Mouse (Mus musculus): ENCODE measurements at regions not wholly inside any gene's neighbourhood (a gene's known extent, or its start where the extent isn't known, plus 50 kb on each side); places are given as distances from the start of the nearest gene placed in this dataset.
"Not testable (repeated sequence)": the region's sequence is repeated elsewhere in the genome, so short reads cannot be mapped to it uniquely, and the experiment has no call there.

GRCm38 (mm10) chr6:31898609-31899008, 151.4 kb upstream of the 1700012A03Rik start:
- no peak for DNase-seq (ENCODE audit: low read depth)

- DNase-seq (ENCODE audit: low read depth): no peak
Observed at GRCm38 (mm10) chr6:31897001-31897400, 153.0 kb upstream of the 1700012A03Rik start.

GRCm38 (mm10) chr6:31895835-31896234, 154.2 kb upstream of the 1700012A03Rik start:
- peak; percentile 16 for DNase-seq (ENCODE audit: low read depth)

DNA sequence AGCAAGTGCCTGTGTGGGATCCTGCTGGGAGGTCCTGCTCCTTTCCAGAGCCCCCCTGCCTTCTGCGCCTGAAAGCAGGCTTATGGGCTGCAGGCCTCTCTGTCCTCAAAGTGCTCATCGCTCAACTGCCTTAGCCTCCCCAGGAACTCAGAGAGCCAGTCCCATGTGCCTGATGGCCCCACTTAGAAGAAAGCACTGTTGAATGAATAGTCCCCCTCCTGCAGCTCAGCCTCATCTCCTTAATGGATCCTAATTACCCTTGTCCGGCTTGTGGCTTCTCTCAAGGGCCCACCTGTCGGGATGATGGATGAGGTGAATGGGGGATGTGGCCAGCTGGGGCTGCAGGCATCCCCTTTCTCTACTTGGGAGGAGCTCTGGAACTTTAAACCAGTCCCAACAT, 163.1 kb upstream of the 1700012A03Rik start:
- DNase-seq (ENCODE audit: low read depth): no peak

GRCm38 (mm10) chr6:31885196-31885595, 164.8 kb upstream of the 1700012A03Rik start:
- not testable (repeated sequence) for DNase-seq (ENCODE audit: low read depth)

- peak; percentile 64 for DNase-seq (ENCODE audit: low read depth)
Observed at GRCm38 (mm10) chr6:31883726-31884125, 166.3 kb upstream of the 1700012A03Rik start.

DNA sequence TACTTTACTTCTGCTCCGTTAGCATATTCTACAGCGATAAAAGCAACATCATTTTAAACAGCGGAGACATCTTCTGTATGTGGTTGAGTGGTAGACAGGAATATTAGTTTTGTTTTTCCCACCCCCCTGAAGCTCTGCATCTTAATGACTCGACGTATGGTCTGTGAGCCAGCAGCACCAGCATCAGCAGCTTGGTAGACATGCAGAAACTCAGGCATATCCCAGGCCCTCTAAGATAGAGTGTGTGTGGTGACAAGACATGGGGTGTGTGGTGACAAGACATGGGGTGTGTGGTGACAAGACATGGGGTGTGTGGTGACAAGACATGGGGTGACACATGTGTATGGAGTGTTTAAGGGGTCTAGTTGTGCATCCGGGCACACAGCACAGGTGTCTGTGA, 175.4 kb upstream of the 1700012A03Rik start:
- DNase-seq (ENCODE audit: low read depth): no peak

GRCm38 (mm10) chr6:31873911-31874310, 176.1 kb upstream of the 1700012A03Rik start:
- DNase-seq (ENCODE audit: low read depth): no peak

GRCm38 (mm10) chr6:31871766-31872165, 178.3 kb upstream of the 1700012A03Rik start:
- no peak for DNase-seq (ENCODE audit: low read depth)

- no peak for DNase-seq (ENCODE audit: low read depth)
Observed at GRCm38 (mm10) chr6:31861996-31862395, 188.1 kb upstream of the 1700012A03Rik start.

DNA sequence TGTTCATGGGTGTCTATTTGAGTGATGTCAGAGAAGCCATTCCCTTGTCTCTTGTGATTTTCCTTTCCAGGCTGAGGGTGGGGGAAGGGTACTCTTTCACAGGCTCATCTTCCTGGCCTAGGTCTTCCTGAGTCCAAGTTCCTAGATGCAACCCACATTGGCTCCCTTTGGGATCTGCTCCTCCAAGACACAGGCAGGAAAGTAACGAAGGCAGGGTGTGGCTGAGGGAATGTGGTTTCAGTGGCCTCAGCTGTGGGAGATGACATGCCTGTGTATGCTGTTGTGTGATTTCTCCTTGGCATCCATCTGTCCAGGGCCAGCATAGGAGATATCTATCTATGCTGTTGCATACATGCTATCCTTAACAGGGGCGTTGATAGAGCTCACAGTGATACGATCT, 190.4 kb upstream of the 1700012A03Rik start:
- DNase-seq (ENCODE audit: low read depth): no peak

DNA sequence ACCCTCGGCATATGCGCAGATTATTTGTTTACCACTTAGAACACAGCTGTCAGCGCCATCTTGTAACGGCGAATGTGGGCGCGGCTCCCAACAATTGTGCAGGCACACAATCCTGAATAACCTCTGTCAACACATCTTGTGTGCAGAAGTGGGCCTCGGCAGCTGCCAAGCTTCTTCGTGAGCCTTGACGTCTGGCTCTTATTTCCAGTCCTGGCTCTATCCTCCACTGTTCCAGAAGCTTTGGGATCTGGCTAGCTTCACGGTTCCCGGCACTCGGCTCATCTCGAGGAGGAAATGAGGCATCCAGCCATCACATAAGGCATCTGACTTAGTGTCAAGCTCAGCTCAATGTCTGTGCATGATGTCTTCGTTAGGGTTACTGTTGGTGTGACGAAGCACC, 195.8 kb upstream of the 1700012A03Rik start:
- DNase-seq (ENCODE audit: low read depth): no peak

DNA sequence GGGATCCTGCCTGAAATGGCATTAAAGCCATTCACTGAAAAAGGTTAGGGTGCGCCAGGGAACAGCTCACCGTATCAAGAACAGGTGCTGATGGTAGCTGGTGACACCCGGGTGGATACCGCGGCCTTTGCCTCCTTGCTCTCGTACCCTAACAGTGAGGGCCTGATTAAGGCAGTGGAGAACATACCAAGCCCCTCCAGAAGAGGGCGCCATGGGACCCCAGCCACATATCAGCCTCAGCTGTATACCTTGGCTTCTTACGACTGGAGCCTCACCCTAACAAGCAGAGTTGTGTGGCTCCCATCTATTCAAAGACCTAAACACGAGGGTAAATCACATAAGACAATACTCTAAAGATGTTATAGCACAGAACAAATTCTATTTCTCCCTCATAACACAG, 203.7 kb upstream of the 1700012A03Rik start:
- DNase-seq (ENCODE audit: low read depth): no peak

- DNase-seq (ENCODE audit: low read depth): no peak
Observed at GRCm38 (mm10) chr6:31845671-31846070, 204.4 kb upstream of the 1700012A03Rik start.

DNA sequence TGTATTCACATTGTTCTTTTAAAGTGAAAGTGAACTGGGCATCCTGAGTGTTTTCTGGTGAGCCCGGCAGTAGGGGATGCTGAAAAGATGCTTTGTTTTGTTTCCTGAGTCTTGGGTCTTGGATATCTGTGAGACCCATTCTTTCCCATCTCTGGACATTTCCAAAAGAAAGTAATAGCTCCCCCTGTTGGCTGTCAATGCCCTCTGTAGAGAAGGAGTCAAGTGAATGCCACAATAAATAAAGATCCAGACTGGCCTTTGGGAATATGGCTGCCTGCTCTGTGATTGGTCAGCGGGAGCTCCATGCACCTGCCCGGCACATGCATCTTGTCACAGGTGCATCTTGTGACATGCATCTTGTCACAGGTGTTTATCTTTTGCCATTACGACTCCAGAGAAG, 209.4 kb upstream of the 1700012A03Rik start:
- DNase-seq (ENCODE audit: low read depth): no peak

DNA sequence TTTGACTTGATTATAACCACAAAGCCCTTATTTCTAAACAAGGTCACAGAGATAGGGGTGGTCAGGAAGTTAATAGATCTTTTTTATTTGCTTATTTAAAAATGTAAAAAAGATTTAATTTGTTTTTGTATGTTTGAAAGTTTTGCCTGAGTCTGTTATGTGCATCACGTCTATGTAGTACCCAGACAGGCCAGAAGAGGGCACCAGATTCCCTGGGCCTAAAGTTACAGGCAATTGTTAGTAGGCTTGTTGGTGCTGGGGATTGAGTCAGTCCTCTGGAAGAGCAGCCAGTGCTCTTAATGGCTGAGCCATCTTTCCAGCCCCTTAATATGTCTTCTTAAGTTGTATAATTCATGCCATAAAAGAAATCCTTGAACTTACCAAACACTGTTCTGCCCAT, 211.5 kb upstream of the 1700012A03Rik start:
- DNase-seq (ENCODE audit: low read depth): peak; percentile 22

- no peak for DNase-seq (ENCODE audit: low read depth)
Observed at GRCm38 (mm10) chr6:31835795-31836194, 214.3 kb upstream of the 1700012A03Rik start.

GRCm38 (mm10) chr6:31834503-31834902, 215.5 kb upstream of the 1700012A03Rik start:
- no peak for DNase-seq (ENCODE audit: low read depth)

- no peak for DNase-seq (ENCODE audit: low read depth)
Observed at GRCm38 (mm10) chr6:31830610-31831009, 219.4 kb upstream of the 1700012A03Rik start.

GRCm38 (mm10) chr6:31823616-31824015, 226.4 kb upstream of the 1700012A03Rik start:
- no peak for DNase-seq (ENCODE audit: low read depth)

GRCm38 (mm10) chr6:31822186-31823085, 227.6 kb upstream of the 1700012A03Rik start:
- no peak for DNase-seq (ENCODE audit: low read depth)

- peak; percentile 7 for DNase-seq (ENCODE audit: low read depth)
Observed at GRCm38 (mm10) chr6:31821621-31822020, 228.4 kb upstream of the 1700012A03Rik start.

- DNase-seq (ENCODE audit: low read depth): no peak
Observed at GRCm38 (mm10) chr6:31817640-31818039, 232.4 kb upstream of the 1700012A03Rik start.

DNA sequence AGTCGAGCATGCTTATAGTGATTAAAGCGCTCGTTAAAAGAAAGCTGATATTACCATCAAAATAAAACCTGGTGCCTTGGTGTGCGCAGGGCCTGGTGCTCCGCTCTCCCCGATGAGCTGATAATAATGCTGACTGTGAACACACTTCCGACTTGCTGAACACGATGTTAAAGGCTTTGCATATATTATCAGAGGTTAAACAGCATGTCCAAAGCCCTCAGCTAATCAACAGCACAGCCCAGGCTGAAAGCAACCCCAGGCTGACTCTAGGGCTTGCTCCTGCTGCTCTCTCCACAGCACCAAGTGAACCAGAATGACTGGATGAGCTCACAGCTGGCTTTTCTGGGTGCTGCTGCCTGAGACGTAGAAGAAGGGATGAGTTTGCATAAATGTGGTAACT, 238.2 kb upstream of the 1700012A03Rik start:
- no peak for DNase-seq (ENCODE audit: low read depth)

Measured in 416B (cell line).